Mouse (Mus musculus) heart, embryonic 14.5 days (tissue): ENCODE data around the gene Elf1. TPM values are rescaled to one million over a fixed set of nuclear protein-coding genes. Genes with fewer than 3 reads are reported as not detected.

Source experiments
- ATAC-seq: fragments of 200-750 bp; cut with Nextera tagmentation; 2 replicates; pipeline ENCODE4 v1.8.0; 2017; ENCODE audit warnings: low read depth, moderate TSS enrichment; ENCODE audit not compliant: insufficient number of reproducible peaks, insufficient read depth, low FRiP score
- H3K27ac ChIP-seq, 2 experiments: fragments of 200-500 bp in 1 of 2; fragments of 300-500 bp in 1 of 2; sonication (generic) in 1 of 2; replicated peaks in 1 of 2; 2 replicates each; pipeline ENCODE4 v1.5.1; 2012 to 2014; ENCODE audit warnings: low read depth in 2 of 2, low read length in 2 of 2, control low read depth in 1 of 2, mild to moderate bottlenecking in 1 of 2, mixed read lengths in 1 of 2; ENCODE audit not compliant: control insufficient read depth in 1 of 2, insufficient read depth in 1 of 2
- H3K27me3 ChIP-seq: fragments of 300-500 bp; sonication (generic); 2 replicates; pipeline ENCODE4 v1.6.1; 2014; ENCODE audit warnings: mild to moderate bottlenecking, low read length, control low read depth; ENCODE audit not compliant: control insufficient read depth, insufficient read depth
- H3K36me3 ChIP-seq: fragments of 300-500 bp; sonication (generic); 2 replicates; pipeline ENCODE4 v1.6.1; 2014; ENCODE audit warnings: mild to moderate bottlenecking, control low read depth, low read length, mixed read lengths; ENCODE audit not compliant: control insufficient read depth, insufficient read depth
- H3K4me1 ChIP-seq, 2 experiments: fragments of 200-500 bp in 1 of 2; fragments of 300-500 bp in 1 of 2; sonication (generic) in 1 of 2; 2 replicates each; pipeline ENCODE4 v1.6.1; 2012 to 2014; ENCODE audit warnings: low read length in 2 of 2, control low read depth in 1 of 2, mixed read lengths in 1 of 2; ENCODE audit not compliant: control insufficient read depth in 2 of 2, insufficient read depth in 2 of 2
- H3K4me2 ChIP-seq: fragments of 300-500 bp; sonication (generic); 2 replicates; pipeline ENCODE4 v1.6.1; 2014; ENCODE audit warnings: mild to moderate bottlenecking, low read length
- H3K4me3 ChIP-seq, 2 experiments: fragments of 200-500 bp in 1 of 2; fragments of 300-500 bp in 1 of 2; sonication (generic) in 1 of 2; 2 replicates each; pipeline ENCODE4 v1.5.1; 2012 to 2014; ENCODE audit warnings: low read length in 2 of 2, mild to moderate bottlenecking in 2 of 2, control low read depth in 1 of 2, low read depth in 1 of 2, moderate library complexity in 1 of 2; ENCODE audit not compliant: control insufficient read depth in 1 of 2, insufficient read depth in 1 of 2
- H3K9ac ChIP-seq: fragments of 300-500 bp; sonication (generic); 2 replicates; pipeline ENCODE4 v1.6.1; 2014; ENCODE audit warnings: mild to moderate bottlenecking, low read length
- H3K9me3 ChIP-seq: fragments of 300-500 bp; sonication (generic); 2 replicates; pipeline ENCODE4 v1.6.1; 2016; ENCODE audit warnings: low read length, control low read depth; ENCODE audit not compliant: control insufficient read depth
- WGBS: fragments of 180-500 bp; shearing (Covaris S2); extraction: QIAGEN DNeasy Blood & Tissue Kit; methylation state at CpG from one replicate; pipeline ENCODE4 v1.1.7; 2014; 5-methylcytosine and 5-hydroxymethylcytosine counted together
- polyA plus RNA-seq: library from polyadenylated mRNA; unstranded; fragments of >200 nt; fragmentation: Nextera tagmentation; extraction: Ambion mirVana; gene quantifications from 2 replicates; pipeline ENCODE4 v1.2.1, GENCODE M21; 2014

Gene Elf1
- polyA plus RNA-seq, 1 experiment from 2014 or later, result 12.0 TPM

GRCm38 (mm10) chr14:79590916-79591315 lies 109.9 kb downstream of the Elf1 start:
- Histone ChIP-seq H3K4me2 (no peak overlapping the region), H3K27me3 (no peaks in the 10 kb centered on the region), H3K27ac (no peak overlapping the region), H3K4me1 (peaks cover 5 to 16% of the 10 kb centered on the region in 2 experiments), H3K4me3 (no peak overlapping the region), H3K36me3 (peaks cover 15% of the 10 kb centered on the region), H3K9me3 (no peaks in the 10 kb centered on the region), H3K9ac (no peak overlapping the region)
- 91% methylated on average over 8 of the region's 8 CpGs for WGBS
- no peak for ATAC-seq

- Histone ChIP-seq H3K27me3 (no peaks in the 10 kb centered on the region), H3K36me3 (peaks cover 22% of the 10 kb centered on the region), H3K9ac (no peak overlapping the region), H3K27ac (no peak overlapping the region), H3K4me3 (no peak overlapping the region), H3K9me3 (no peaks in the 10 kb centered on the region), H3K4me1 (peaks cover 5 to 16% of the 10 kb centered on the region in 2 experiments), H3K4me2 (no peak overlapping the region)
- ATAC-seq, result no peak
- WGBS, result 96% methylated on average over 2 of the region's 2 CpGs
These were observed 110.6 kb downstream of the Elf1 start for GRCm38 (mm10) chr14:79591611-79592010.

GRCm38 (mm10) chr14:79594069-79594468 lies 113.1 kb downstream of the Elf1 start:
- Histone ChIP-seq H3K9ac (no peak overlapping the region), H3K36me3 (peaks cover 42% of the 10 kb centered on the region), H3K4me1 (peaks cover 0 to 7% of the 10 kb centered on the region in 2 experiments; a peak in 2 of 4 replicates), H3K4me2 (no peak overlapping the region), H3K27ac (no peak overlapping the region), H3K27me3 (no peaks in the 10 kb centered on the region), H3K9me3 (no peaks in the 10 kb centered on the region), H3K4me3 (no peak overlapping the region)
- WGBS, result 92% methylated on average over 5 of the region's 5 CpGs
- no peak for ATAC-seq

DNA sequence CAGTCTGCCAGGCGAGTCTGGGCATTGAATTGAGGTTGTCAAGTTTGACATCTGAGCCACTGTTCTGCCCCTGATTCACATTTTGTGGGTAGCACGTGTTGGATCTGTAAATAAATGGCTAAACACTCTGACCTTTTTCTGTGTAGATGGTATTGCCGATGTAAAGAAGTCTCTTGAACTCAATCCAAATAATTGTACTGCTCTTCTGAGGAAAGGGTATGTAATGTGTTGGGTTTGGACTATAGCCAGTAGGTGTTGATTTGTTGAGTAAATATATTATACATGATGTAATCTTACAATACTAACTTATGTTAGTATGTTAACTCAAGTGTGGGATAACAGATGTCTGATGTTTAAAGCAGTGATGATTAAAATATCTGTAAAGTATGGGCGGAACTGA lies 115.6 kb downstream of the Elf1 start:
- no peak for ATAC-seq
- Histone ChIP-seq H3K9me3 (no peaks in the 10 kb centered on the region), H3K4me3 (no peak overlapping the region), H3K27me3 (no peaks in the 10 kb centered on the region), H3K27ac (no peak overlapping the region), H3K36me3 (peaks cover 67% of the 10 kb centered on the region), H3K4me1 (no peaks in the 10 kb centered on the region), H3K9ac (no peak overlapping the region), H3K4me2 (no peak overlapping the region)
- WGBS, result 61% methylated on average over 4 of the region's 4 CpGs

DNA sequence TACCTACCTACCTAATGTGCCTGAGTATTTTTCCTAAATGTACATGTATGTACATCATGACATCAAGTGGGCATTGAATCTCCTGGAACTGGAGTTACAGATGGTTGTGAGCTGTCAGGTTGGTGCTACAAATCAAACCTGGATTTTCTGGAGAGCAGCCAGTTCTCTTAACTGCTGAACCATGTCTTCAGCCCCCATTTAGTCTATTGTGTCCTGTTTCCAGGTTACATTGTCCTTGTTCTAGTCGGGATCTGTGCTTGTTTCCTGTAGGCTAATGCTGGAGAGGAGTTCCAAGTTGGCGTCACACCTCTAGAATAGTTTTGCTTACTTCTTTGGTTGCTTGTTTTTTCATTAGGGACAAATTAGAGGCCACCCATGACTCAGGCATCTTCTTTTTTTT lies 124.9 kb downstream of the Elf1 start:
- H3K4me1 ChIP-seq, result no peaks in the 10 kb centered on the region
- ATAC-seq, result no peak
- no peak overlapping the region for H3K27ac ChIP-seq
- no peak overlapping the region for H3K4me2 ChIP-seq
- no peaks in the 10 kb centered on the region for H3K9me3 ChIP-seq
- H3K4me3 ChIP-seq, result no peak overlapping the region
- peaks cover 91% of the 10 kb centered on the region for H3K36me3 ChIP-seq
- H3K27me3 ChIP-seq, result no peaks in the 10 kb centered on the region
- H3K9ac ChIP-seq, result no peak overlapping the region
- 64% methylated on average over 2 of the region's 2 CpGs for WGBS

GRCm38 (mm10) chr14:79606392-79606791 lies 125.4 kb downstream of the Elf1 start:
- no peak for ATAC-seq
- no peak overlapping the region for H3K4me3 ChIP-seq
- 91% methylated on average over 6 of the region's 6 CpGs for WGBS
- H3K4me2 ChIP-seq, result no peak overlapping the region
- no peak overlapping the region for H3K9ac ChIP-seq
- H3K27me3 ChIP-seq, result no peaks in the 10 kb centered on the region
- H3K27ac ChIP-seq, result no peak overlapping the region
- H3K9me3 ChIP-seq, result no peaks in the 10 kb centered on the region
- H3K4me1 ChIP-seq, result no peaks in the 10 kb centered on the region
- H3K36me3 ChIP-seq, result peaks cover 91% of the 10 kb centered on the region

DNA sequence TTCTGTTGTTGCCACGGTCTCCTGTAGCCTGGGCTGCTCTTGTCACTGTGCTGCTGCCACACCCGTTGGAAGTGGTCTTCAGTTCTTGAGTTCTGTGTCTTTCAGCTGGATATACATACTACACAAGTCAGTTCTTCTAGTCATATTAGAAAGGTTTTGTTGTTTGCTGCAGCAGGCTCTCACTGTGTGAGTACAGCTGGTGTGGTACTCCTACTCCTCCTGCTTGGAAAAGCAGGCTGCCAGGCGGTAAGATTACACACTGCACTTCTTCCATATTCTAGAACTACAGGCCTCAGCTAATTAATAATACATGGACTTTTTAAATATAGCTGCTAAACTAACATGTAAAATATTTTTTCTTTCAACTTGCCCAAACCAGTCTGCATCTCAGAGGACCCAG lies 125.9 kb downstream of the Elf1 start:
- H3K4me1 ChIP-seq, result no peaks in the 10 kb centered on the region
- H3K4me3 ChIP-seq, result no peak overlapping the region
- WGBS, result 85% methylated on average over 3 of the region's 3 CpGs
- no peak overlapping the region for H3K9ac ChIP-seq
- H3K4me2 ChIP-seq, result no peak overlapping the region
- no peaks in the 10 kb centered on the region for H3K27me3 ChIP-seq
- H3K36me3 ChIP-seq, result peaks cover 90% of the 10 kb centered on the region
- no peaks in the 10 kb centered on the region for H3K9me3 ChIP-seq
- H3K27ac ChIP-seq, result no peak overlapping the region
- no peak for ATAC-seq

DNA sequence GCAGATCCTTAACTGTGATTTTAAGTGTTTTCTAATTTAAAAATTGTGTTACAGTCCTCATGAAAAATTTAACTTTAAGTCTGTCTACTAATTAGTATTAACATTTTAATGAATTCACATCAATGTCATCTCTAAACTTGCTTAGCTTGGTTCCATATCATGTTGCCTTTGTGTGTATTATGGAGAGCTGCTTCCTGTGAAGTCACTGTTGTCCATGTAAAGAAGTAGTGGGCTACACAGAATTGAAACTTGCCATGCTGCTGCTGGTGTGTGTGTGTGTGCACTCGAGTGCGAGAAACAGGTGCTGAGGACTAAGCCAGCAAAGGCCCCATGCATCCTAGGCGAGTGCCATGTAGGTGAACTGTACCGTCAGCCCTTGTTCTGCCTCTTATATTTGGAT lies 126.4 kb downstream of the Elf1 start:
- no peak overlapping the region for H3K4me3 ChIP-seq
- no peak for ATAC-seq
- H3K9me3 ChIP-seq, result no peaks in the 10 kb centered on the region
- H3K4me1 ChIP-seq, result no peaks in the 10 kb centered on the region
- peaks cover 91% of the 10 kb centered on the region for H3K36me3 ChIP-seq
- no peaks in the 10 kb centered on the region for H3K27me3 ChIP-seq
- 95% methylated on average over 4 of the region's 4 CpGs for WGBS
- no peak overlapping the region for H3K27ac ChIP-seq
- H3K4me2 ChIP-seq, result no peak overlapping the region
- H3K9ac ChIP-seq, result no peak overlapping the region
